Mouse (Mus musculus): ENCODE data around the gene Trpm3. TPM values are rescaled to one million over a fixed set of nuclear protein-coding genes. Genes with fewer than 3 reads are reported as not detected.

Trpm3 gene
- polyA plus RNA-seq (2012; ENCODE audit: low replicate concordance): not detected in 2 replicates

GRCm38 (mm10) chr19:22138590-22139421, at the start of gene Trpm3:
Trpm3 (plus strand) TSS chr19:22139046.

